Comparison of ENCODE assay signal across 7 mouse cellular contexts in genomic region chr5:64812983-64813304, GRCm38 (mm10). TPM values are rescaled to one million over a fixed set of nuclear protein-coding genes. Genes with fewer than 3 reads are reported as not detected.
DNase-seq lines count a peak whose midpoint lies in the region; ATAC-seq and TF ChIP-seq lines count a peak whose summit lies in the region.

No protein-coding gene starts in this region.

- peak overlapping the region; percentile 51 for H3K9ac ChIP-seq in lung, postnatal 0 days (replicated peaks; ENCODE audit: low read depth)
- peak overlapping the region; percentile 63 for H3K9ac ChIP-seq in embryonic facial prominence, embryonic 13.5 days
- H3K9ac ChIP-seq in intestine, embryonic 16.5 days (ENCODE audit: low read depth, low read length) = peak overlapping the region; percentile 58

- peaks cover 35% of the 10 kb centered on the region for H3K4me1 ChIP-seq in lung, postnatal 0 days (ENCODE audit: insufficient read depth, low read depth, low read length)
- peaks cover 74% of the 10 kb centered on the region for H3K4me1 ChIP-seq in embryonic facial prominence, embryonic 13.5 days
- H3K4me1 ChIP-seq in intestine, embryonic 16.5 days (ENCODE audit: control insufficient read depth, insufficient read depth, low read length) = peaks cover 83% of the 10 kb centered on the region
- H3K4me1 ChIP-seq in small intestine, adult 2 months (ENCODE audit: control insufficient read depth, insufficient read depth, insufficient read length, low read length) = peaks cover 42% of the 10 kb centered on the region

- no peak for TF ChIP-seq CTCF in lung, postnatal 0 days (IDR thresholded peaks at IDR 0.05)
- no peak for TF ChIP-seq CTCF in small intestine, adult 2 months (IDR thresholded peaks at IDR 0.05; ENCODE audit: extremely low read depth, insufficient read length, insufficient replicate concordance, low read depth, low read length)

- H3K27me3 ChIP-seq in lung, postnatal 0 days (replicated peaks; ENCODE audit: insufficient read depth, low read length) = no peaks in the 10 kb centered on the region
- H3K27me3 ChIP-seq in embryonic facial prominence, embryonic 13.5 days = no peaks in the 10 kb centered on the region
- no peaks in the 10 kb centered on the region for H3K27me3 ChIP-seq in intestine, embryonic 16.5 days (replicated peaks; ENCODE audit: control insufficient read depth, insufficient read depth, low read length)
- H3K27me3 ChIP-seq in small intestine, adult 2 months (ENCODE audit: control insufficient read depth, insufficient read depth, low read length) = no peaks in the 10 kb centered on the region

- TF ChIP-seq EP300 in lung, postnatal 0 days (IDR thresholded peaks at IDR 0.05) = no peak

- TF ChIP-seq POLR2A in small intestine, adult 2 months (IDR thresholded peaks at IDR 0.05; ENCODE audit: low read depth, low read length) = no peak

- ATAC-seq in lung, postnatal 0 days = no peak
- no peak for ATAC-seq in embryonic facial prominence, embryonic 13.5 days (ENCODE audit: insufficient number of reproducible peaks, insufficient read depth, low FRiP score, low TSS enrichment, low read depth)
- ATAC-seq in intestine, embryonic 16.5 days = no peak

- peak overlapping the region; percentile 28 for H3K4me3 ChIP-seq in lung, postnatal 0 days (ENCODE audit: low read depth, low read length)
- 0 out of 2 replicates have a peak overlapping the region, but pooled peaks have one; percentile 23 for H3K4me3 ChIP-seq in embryonic facial prominence, embryonic 13.5 days
- H3K4me3 ChIP-seq in intestine, embryonic 16.5 days (ENCODE audit: low read length) = peak overlapping the region; percentile 38
- H3K4me3 ChIP-seq in small intestine, adult 2 months (ENCODE audit: low read depth, low read length) = peak overlapping the region; percentile 57

- no peaks in the 10 kb centered on the region for H3K9me3 ChIP-seq in lung, postnatal 0 days (ENCODE audit: low read length)
- H3K9me3 ChIP-seq in embryonic facial prominence, embryonic 13.5 days = no peaks in the 10 kb centered on the region
- H3K9me3 ChIP-seq in intestine, embryonic 16.5 days (ENCODE audit: control insufficient read depth, low read length) = no peaks in the 10 kb centered on the region

- peak overlapping the region; percentile 61 for H3K4me2 ChIP-seq in lung, postnatal 0 days (replicated peaks; ENCODE audit: low read depth, low read length)
- H3K4me2 ChIP-seq in embryonic facial prominence, embryonic 13.5 days = peak overlapping the region; percentile 55
- peak overlapping the region; percentile 63 for H3K4me2 ChIP-seq in intestine, embryonic 16.5 days (ENCODE audit: low read depth, low read length)

- H3K36me3 ChIP-seq in lung, postnatal 0 days (ENCODE audit: insufficient read depth, low read length) = peaks cover under 1% of the 10 kb centered on the region; the same call in 1 of the 2 replicates
- H3K36me3 ChIP-seq in embryonic facial prominence, embryonic 13.5 days = peaks cover 11% of the 10 kb centered on the region
- H3K36me3 ChIP-seq in intestine, embryonic 16.5 days (ENCODE audit: control insufficient read depth, insufficient read depth, low read length) = 0 out of 2 replicates have a peak, but pooled peaks cover 4% of the 10 kb centered on the region
- H3K36me3 ChIP-seq in small intestine, adult 2 months (ENCODE audit: control insufficient read depth, insufficient read depth, low read length) = peaks cover 33% of the 10 kb centered on the region

- peak overlapping the region; percentile 96 for H3K27ac ChIP-seq in lung, postnatal 0 days (ENCODE audit: low read length)
- H3K27ac ChIP-seq in embryonic facial prominence, embryonic 13.5 days = peak overlapping the region; percentile 92
- H3K27ac ChIP-seq in intestine, embryonic 16.5 days (ENCODE audit: low read length) = peak overlapping the region; percentile 95
- H3K27ac ChIP-seq in small intestine, adult 2 months (ENCODE audit: insufficient read depth, low read depth, low read length) = peak overlapping the region; percentile 97

- 11% methylated on average over 4 of the region's 4 CpGs for WGBS in lung, postnatal 0 days
- 9% methylated on average over 4 of the region's 4 CpGs for WGBS in embryonic facial prominence, embryonic 13.5 days
- 21% methylated on average over 4 of the region's 4 CpGs for WGBS in intestine, embryonic 16.5 days
- 6% methylated on average over 4 of the region's 4 CpGs for WGBS in small intestine, adult 2 months

- DNase-seq in lung, postnatal 0 days (ENCODE audit: low spot score) = no peak
- DNase-seq in lung, postnatal 10 days = no peak
- no peak for DNase-seq in layer of hippocampus, postnatal 14 days (ENCODE audit: low spot score in 2 of 2)
- no peak for DNase-seq in layer of hippocampus, adult 9-10 months (ENCODE audit: low spot score)

RNA-seq across cellular contexts. Expression of gene Klf3, which starts 9.8 kb away (rescaled TPM):
- polyA plus RNA-seq in lung, postnatal 0 days (2015; fragmentation: Nextera tagmentation; extraction: Ambion mirVana) = 89.7 and 104 TPM in 2 replicates
- polyA plus RNA-seq in embryonic facial prominence, embryonic 13.5 days (2015; fragmentation: Nextera tagmentation; extraction: Ambion mirVana) = 58.2 and 58.3 TPM in 2 replicates
- polyA plus RNA-seq in intestine, embryonic 16.5 days (2015; fragmentation: Nextera tagmentation; extraction: Ambion mirVana) = 68.1 and 71.9 TPM in 2 replicates
- polyA plus RNA-seq in small intestine, adult 2 months (2012; rRNA removed) = 52.4 and 170 TPM in 2 replicates
- total RNA-seq in layer of hippocampus, postnatal 14 days (2021) = 10 to 100 TPM; 46.4 TPM
